Mouse (Mus musculus) embryonic facial prominence, embryonic 12.5 days (tissue): Measurements from ENCODE around the gene Csta1. TPM values are rescaled to one million over a fixed set of nuclear protein-coding genes. Genes with fewer than 3 reads are reported as not detected.

Experiments used
- polyA plus RNA-seq: library from polyadenylated mRNA; unstranded; fragments of >200 nt; fragmentation: Nextera tagmentation; extraction: Ambion mirVana; gene quantifications from 2 replicates; pipeline ENCODE4 v1.2.1, GENCODE M21; 2016

Gene Csta1
- polyA plus RNA-seq, 1 experiment from 2014 or later = not detected

Other genes starting within 250 kb of the Csta1 start
- gene Parp9, start 192.8 kb downstream of the Csta1 start, polyA plus RNA-seq = 3.2 and 4.1 TPM in 2 replicates
- gene Dtx3l, start 192.1 kb downstream of the Csta1 start, polyA plus RNA-seq = 2.2 and 3.0 TPM in 2 replicates
- 53.6 and 55.5 TPM in 2 replicates for gene Kpna1, start 152.5 kb downstream of the Csta1 start, polyA plus RNA-seq
- gene Wdr5b, start 90.1 kb downstream of the Csta1 start, polyA plus RNA-seq = 14.1 and 14.2 TPM in 2 replicates
- 311 and 320 TPM in 2 replicates for gene Fam162a, start 59.6 kb downstream of the Csta1 start, polyA plus RNA-seq
- 86.1 and 88.3 TPM in 2 replicates for gene Ccdc58, start 59.6 kb downstream of the Csta1 start, polyA plus RNA-seq
- gene Stfa2l1, start 25.6 kb upstream of the Csta1 start, polyA plus RNA-seq = 1.9 TPM in 1 of 2 replicates, not detected in the other
- 2.9 TPM in 1 of 2 replicates, not detected in the other for gene Gm5483, start 53.0 kb upstream of the Csta1 start, polyA plus RNA-seq
- gene Gm5416, start 79.2 kb upstream of the Csta1 start, polyA plus RNA-seq = not detected in 2 replicates
- 0.99 TPM in 1 of 2 replicates, not detected in the other for gene 2010005H15Rik, start 90.2 kb upstream of the Csta1 start, polyA plus RNA-seq
- gene Stfa1, start 145.7 kb upstream of the Csta1 start, polyA plus RNA-seq = 5.2 and 5.5 TPM in 2 replicates
- not detected in 2 replicates for gene BC117090, start 203.1 kb upstream of the Csta1 start, polyA plus RNA-seq
- 4.3 and 6.6 TPM in 2 replicates for gene BC100530, start 236.5 kb upstream of the Csta1 start, polyA plus RNA-seq